Mouse (Mus musculus) kidney, postnatal 0 days (tissue): ENCODE measurements around the gene Usp30. TPM values are rescaled to one million over a fixed set of nuclear protein-coding genes. Genes with fewer than 3 reads are reported as not detected.

Source experiments
- ATAC-seq: fragments of 200-750 bp; cut with Nextera tagmentation; replicated peaks from 2 replicates; pipeline ENCODE4 v1.8.0; 2017; ENCODE audit warnings: low read depth, moderate number of reproducible peaks, moderate TSS enrichment, moderate library complexity; ENCODE audit not compliant: low FRiP score
- DNase-seq: peaks from one replicate; pipeline ENCODE4 v3.0.0-alpha.2; 2016; ENCODE audit warnings: low spot score
- H3K27ac ChIP-seq: fragments of 300-500 bp; sonication (generic); 2 replicates; pipeline ENCODE4 v1.5.1; 2014; ENCODE audit warnings: mild to moderate bottlenecking
- H3K27me3 ChIP-seq: fragments of 300-500 bp; sonication (generic); 2 replicates; pipeline ENCODE4 v1.6.1; 2014; ENCODE audit warnings: low read length, mixed read lengths; ENCODE audit not compliant: insufficient read depth
- H3K36me3 ChIP-seq: fragments of 300-500 bp; sonication (generic); 2 replicates; pipeline ENCODE4 v1.6.1; 2014; ENCODE audit warnings: low read length, mixed read lengths; ENCODE audit not compliant: insufficient read depth
- H3K4me1 ChIP-seq: fragments of 300-500 bp; sonication (generic); replicated peaks from 2 replicates; pipeline ENCODE4 v1.6.1; 2014; ENCODE audit warnings: antibody characterized with exemption, low read length, mixed read lengths; ENCODE audit not compliant: insufficient read depth
- H3K4me2 ChIP-seq: fragments of 300-500 bp; sonication (generic); 2 replicates; pipeline ENCODE4 v1.6.1; 2014; ENCODE audit warnings: mild to moderate bottlenecking, low read length, moderate library complexity, mixed read lengths
- H3K4me3 ChIP-seq: fragments of 300-500 bp; sonication (generic); replicated peaks from 2 replicates; pipeline ENCODE4 v1.5.1; 2014; ENCODE audit warnings: low read depth, low read length
- H3K9ac ChIP-seq: fragments of 300-500 bp; sonication (generic); 2 replicates; pipeline ENCODE4 v1.6.1; 2014; ENCODE audit warnings: low read depth, low read length
- H3K9me3 ChIP-seq: fragments of 300-500 bp; sonication (generic); replicated peaks from 2 replicates; pipeline ENCODE4 v1.6.1; 2016; ENCODE audit warnings: low read length, inconsistent platforms, mixed read lengths
- CTCF ChIP-seq: IDR thresholded peaks from 2 replicates; pipeline ENCODE4 v1.5.1; 2016; ENCODE audit warnings: antibody characterized with exemption, low read depth, mild to moderate bottlenecking, moderate library complexity
- WGBS: fragments of 180-500 bp; shearing (Covaris S2); extraction: QIAGEN DNeasy Blood & Tissue Kit; methylation state at CpG from one replicate; pipeline ENCODE4 v1.1.7; 2014; 5-methylcytosine and 5-hydroxymethylcytosine counted together
- polyA plus RNA-seq: library from polyadenylated mRNA; unstranded; fragments of >200 nt; fragmentation: Nextera tagmentation; extraction: Ambion mirVana; gene quantifications from 2 replicates; pipeline ENCODE4 v1.2.1, GENCODE M21; 2015

The Usp30 gene
- polyA plus RNA-seq, 1 experiment from 2014 or later = 12.0 TPM

DNA sequence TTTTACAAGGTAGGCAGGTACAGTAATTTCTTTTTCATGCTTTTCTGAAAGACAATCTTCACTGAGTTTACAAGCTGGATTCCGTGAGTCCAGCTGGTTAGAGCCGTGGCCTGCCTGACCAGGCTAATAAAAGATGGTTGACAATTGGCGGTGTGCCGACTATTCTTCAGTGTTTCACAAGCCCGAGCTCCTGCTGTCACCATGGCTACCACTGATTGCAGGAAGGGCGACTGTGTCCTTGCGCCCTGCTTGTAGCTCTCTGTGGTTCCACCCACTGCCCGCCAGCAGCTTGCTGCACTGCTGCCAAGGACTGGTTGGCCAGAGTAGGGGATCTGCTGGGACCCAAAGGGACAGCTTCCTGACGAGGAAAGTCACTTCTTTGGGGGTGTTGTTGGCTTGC lies 73.9 kb downstream of the Usp30 start:
- H3K36me3 ChIP-seq = no peaks in the 10 kb centered on the region
- peak overlapping the region; percentile 34; the same call in 1 of the 2 replicates for H3K4me2 ChIP-seq
- H3K4me1 ChIP-seq = peaks cover 8% of the 10 kb centered on the region; the same call in 1 of the 2 replicates
- WGBS = 18% methylated on average over 9 of the region's 9 CpGs
- no peak overlapping the region for H3K4me3 ChIP-seq
- peak overlapping the region; percentile 82 for H3K27ac ChIP-seq
- ATAC-seq = peak; percentile 72
- no peak for TF ChIP-seq CTCF
- DNase-seq = peak; percentile 90
- no peaks in the 10 kb centered on the region for H3K9me3 ChIP-seq
- H3K27me3 ChIP-seq = no peaks in the 10 kb centered on the region
- H3K9ac ChIP-seq = no peak overlapping the region

DNA sequence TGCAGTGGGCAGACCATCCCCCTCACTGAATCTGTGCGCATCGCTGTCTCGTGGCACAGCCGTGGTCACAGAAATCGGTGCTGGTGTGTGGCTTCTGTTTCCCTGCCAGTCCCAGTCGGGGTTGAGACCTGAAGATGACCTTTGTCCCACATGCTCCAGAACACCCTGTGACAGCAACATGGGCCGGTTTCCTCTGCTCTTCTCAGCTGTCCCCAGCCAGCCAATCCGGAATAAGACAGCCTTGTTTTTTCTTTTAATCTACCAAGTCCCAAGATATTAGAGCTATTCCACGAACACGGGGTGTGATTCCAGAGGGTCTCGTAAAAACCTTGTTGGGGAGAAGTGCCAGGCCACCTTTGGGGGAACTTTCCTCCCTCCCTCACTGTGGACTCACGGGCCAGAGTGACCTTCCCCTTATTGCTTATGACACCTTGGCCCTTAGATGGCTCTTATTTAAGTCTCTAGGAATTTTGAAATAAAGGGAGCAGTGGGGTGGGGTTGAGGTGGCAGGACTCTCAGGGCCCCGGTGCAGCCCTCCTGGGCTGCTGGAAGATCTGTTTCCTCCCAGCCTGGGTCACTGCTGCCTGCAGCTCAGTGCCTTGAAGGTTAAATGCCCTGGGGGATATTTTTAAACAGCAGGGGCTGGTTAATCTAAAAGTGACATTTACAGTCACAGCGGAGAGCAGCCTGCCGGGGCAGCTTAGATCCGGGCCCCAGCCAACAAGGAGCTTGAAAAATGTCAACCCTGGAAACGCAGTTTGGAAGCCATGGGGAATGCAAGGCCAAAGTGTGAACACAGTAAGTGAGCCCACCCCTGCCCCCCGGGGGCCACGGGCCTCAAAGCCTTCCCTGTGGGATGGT lies 81.0 kb downstream of the Usp30 start, which contains the start of gene Acacb:
Gene Acacb, plus strand, starts transcription at position 508 of the 861 bp plus-strand sequence.
- Histone ChIP-seq H3K27ac (peak within 1 kb of the TSS; percentile 74), H3K27me3 (no peaks in the 10 kb centered on the region), H3K4me2 (no peak within 1 kb of the TSS), H3K9me3 (no peaks in the 10 kb centered on the region), H3K4me1 (no peaks in the 10 kb centered on the region; the same call in 1 of the 2 replicates), H3K4me3 (no peak within 1 kb of the TSS), H3K9ac (peak within 1 kb of the TSS; percentile 32; the same call in 1 of the 2 replicates), H3K36me3 (no peaks in the 10 kb centered on the region)
- ATAC-seq (peak; percentile 65), DNase-seq (no peak)
- TF ChIP-seq CTCF = no peak
- WGBS = 35% methylated on average over 19 of the region's 19 CpGs

DNA sequence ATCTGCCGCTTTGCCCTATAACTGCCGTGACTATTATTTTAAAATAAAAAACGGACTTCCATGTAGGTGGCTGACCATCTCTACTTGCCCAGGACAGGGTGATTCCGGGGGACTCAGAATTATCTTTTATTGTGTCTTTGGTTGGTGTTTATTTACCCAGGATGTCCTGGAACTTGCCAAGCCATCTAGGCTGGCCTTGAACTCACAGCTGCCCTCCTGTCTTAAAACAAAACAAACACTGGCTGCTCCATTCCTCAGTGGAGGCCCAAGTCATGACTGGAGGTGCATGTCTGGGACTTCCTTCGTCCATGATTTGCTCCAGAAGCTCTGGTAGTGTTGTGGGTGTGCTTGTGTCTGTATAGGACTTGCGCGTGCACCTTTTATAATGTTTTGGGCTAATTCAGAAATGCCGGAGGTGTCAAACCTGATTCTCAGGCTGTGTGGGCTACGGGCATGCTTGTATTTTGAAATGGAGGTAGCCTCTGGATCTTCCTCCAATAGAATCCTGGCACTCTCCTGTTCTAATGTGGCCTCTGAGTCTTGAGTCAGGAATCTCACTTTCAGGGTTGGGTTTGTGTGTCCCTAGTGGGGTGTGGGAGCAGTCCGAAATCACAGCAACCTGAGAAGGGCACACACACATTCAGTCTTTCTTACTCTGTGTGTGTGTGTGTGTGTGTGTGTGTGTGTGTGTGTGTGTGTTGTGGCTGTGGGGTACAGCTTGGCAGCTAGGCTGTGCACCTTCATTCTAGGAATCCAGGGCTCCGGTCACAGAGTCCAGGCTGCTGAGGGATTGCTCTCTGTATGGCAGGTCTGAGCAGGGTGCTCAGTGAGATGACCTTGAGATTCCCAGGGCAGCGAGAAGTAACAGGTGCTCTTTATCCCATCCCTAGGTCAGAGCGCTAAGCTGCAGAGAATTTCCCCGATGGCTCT lies 82.0 kb downstream of the Usp30 start:
- Histone ChIP-seq H3K36me3 (no peaks in the 10 kb centered on the region), H3K27ac (peak overlapping the region; percentile 74; the same call in 1 of the 2 replicates), H3K4me2 (no peak overlapping the region), H3K4me1 (peaks cover 5% of the 10 kb centered on the region; the same call in 1 of the 2 replicates), H3K27me3 (no peaks in the 10 kb centered on the region), H3K4me3 (no peak overlapping the region), H3K9ac (no peak overlapping the region; the same call in 1 of the 2 replicates), H3K9me3 (no peaks in the 10 kb centered on the region)
- 77% methylated on average over 14 of the region's 14 CpGs for WGBS
- no peak for DNase-seq
- no peak for TF ChIP-seq CTCF
- no peak; the same call in 1 of the 2 replicates for ATAC-seq

DNA sequence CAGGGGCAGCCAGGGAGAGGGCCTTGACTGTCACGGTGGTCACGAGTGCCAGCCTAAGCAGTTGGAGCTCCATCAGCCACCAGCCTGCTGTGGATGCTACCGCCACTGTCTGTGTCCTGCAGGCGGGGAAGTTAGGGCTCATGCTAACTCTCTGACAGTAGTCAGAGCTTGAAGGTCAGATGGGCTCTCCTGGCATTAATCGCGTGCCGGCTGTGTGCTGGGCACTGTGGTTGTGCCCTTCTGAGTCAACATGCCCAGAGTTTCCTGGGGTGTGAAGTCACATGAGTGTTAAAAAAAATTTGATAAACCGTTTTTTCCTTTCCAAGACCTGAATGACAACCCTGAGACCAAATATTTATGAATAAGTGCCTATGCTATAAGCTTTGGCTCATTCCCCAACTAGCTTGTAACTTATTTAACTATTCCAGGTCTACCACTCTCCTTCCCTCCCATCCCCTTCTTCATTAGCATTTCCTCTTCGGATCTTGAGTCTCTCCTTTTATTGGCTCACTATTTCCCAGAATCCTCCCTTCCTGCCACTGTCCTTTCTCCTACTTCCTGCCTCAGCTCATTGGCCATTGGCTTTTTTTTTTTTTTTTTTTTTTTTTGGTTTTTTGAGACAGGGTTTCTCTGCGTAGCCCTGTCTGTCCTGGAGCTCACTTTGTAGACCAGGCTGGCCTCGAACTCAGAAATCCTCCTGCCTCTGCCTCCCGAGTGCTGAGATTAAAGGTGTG lies 87.3 kb downstream of the Usp30 start:
- Histone ChIP-seq H3K4me2 (no peak overlapping the region), H3K27ac (peak overlapping the region; percentile 47; the same call in 1 of the 2 replicates), H3K4me3 (no peak overlapping the region), H3K4me1 (0 out of 2 replicates have a peak, but pooled peaks cover 5% of the 10 kb centered on the region), H3K9me3 (no peaks in the 10 kb centered on the region), H3K27me3 (no peaks in the 10 kb centered on the region), H3K9ac (no peak overlapping the region), H3K36me3 (no peaks in the 10 kb centered on the region)
- DNase-seq = no peak
- no peak for ATAC-seq
- WGBS = 82% methylated on average over 12 of the region's 12 CpGs
- no peak for TF ChIP-seq CTCF

DNA sequence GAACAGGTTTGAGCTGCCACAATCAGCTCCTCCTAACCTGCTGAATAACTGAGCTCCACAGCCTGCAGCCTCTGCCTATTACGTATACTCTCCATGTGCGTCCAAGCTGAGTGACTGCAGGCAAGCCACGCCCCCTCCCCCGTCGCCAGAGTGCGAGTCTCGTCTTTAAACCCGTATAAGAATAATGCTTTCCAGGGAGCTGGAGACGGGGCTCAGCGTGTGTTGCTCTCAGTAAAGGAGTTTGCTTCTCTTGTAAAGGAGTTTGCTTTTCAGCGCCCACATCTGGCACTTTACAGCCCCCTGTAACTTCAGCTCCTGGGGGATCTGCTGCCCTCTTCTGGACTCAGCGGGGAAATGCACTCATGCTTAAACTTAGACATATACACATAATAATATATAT lies 88.2 kb downstream of the Usp30 start:
- H3K9ac ChIP-seq = no peak overlapping the region
- no peaks in the 10 kb centered on the region for H3K36me3 ChIP-seq
- DNase-seq = peak; percentile 68
- H3K4me2 ChIP-seq = peak overlapping the region; percentile 37; the same call in 1 of the 2 replicates
- 0 out of 2 replicates have a peak overlapping the region, but pooled peaks have one; percentile 25 for H3K27ac ChIP-seq
- 0 out of 2 replicates have a peak, but pooled peaks have one; percentile 44 for ATAC-seq
- WGBS = 9% methylated on average over 12 of the region's 12 CpGs
- H3K4me1 ChIP-seq = 0 out of 2 replicates have a peak, but pooled peaks cover 5% of the 10 kb centered on the region
- no peak overlapping the region; the same call in 1 of the 2 replicates for H3K4me3 ChIP-seq
- no peaks in the 10 kb centered on the region for H3K27me3 ChIP-seq
- peak; percentile 74 for TF ChIP-seq CTCF
- H3K9me3 ChIP-seq = no peaks in the 10 kb centered on the region
